Mouse (Mus musculus) lung, postnatal 0 days (tissue): ENCODE results near the gene Ttbk1.
A peak's percentile ranks its signal among the peaks of the same experiment; 100 is the strongest.

ENCODE experiments used
- CTCF ChIP-seq: IDR thresholded peaks from 2 replicates; pipeline ENCODE4 v1.5.1; 2016; ENCODE audit warnings: antibody characterized with exemption, mild to moderate bottlenecking
- EP300 ChIP-seq: IDR thresholded peaks from 2 replicates; pipeline ENCODE4 v1.6.1; 2016; ENCODE audit warnings: antibody characterized with exemption, mild to moderate bottlenecking, control low read depth

GRCm38 (mm10) chr17:46525579-46526307 is 38.3 kb upstream of the Ttbk1 start:
- TF ChIP-seq CTCF, result peak; percentile 99
- no peak for TF ChIP-seq EP300
